Mouse (Mus musculus): ENCODE results near the gene Atp5f1. TPM values are rescaled to one million over a fixed set of nuclear protein-coding genes. Genes with fewer than 3 reads are reported as not detected.

The Atp5f1 gene
- polyA plus RNA-seq (2012; ENCODE audit: low replicate concordance) = 70.9 and 86.6 TPM in 2 replicates

GRCm38 (mm10) chr3:105959999-105960398 lies at the start of gene Atp5f1:
Atp5f1 (minus strand) TSS chr3:105960099.

GRCm38 (mm10) chr3:105973411-105973810 lies 13.5 kb upstream of the Atp5f1 start, which contains the start of gene Ovgp1:
Ovgp1 (plus strand) TSS chr3:105973711.

GRCm38 (mm10) chr3:105958974-105959580 lies 822 bp downstream of the Atp5f1 start, which contains the start of gene Wdr77:
Wdr77 (plus strand) TSS chr3:105959369.

GRCm38 (mm10) chr3:105932240-105933071 lies 27.4 kb downstream of the Atp5f1 start, which contains the start of gene I830077J02Rik:
I830077J02Rik (minus strand) TSS chr3:105932664.

Other genes starting within 250 kb of the Atp5f1 start
- gene Rap1a, start 158.8 kb downstream of the Atp5f1 start, polyA plus RNA-seq (2012; ENCODE audit: low replicate concordance) = 13.7 and 35.1 TPM in 2 replicates
- gene Adora3, start 89.2 kb downstream of the Atp5f1 start, polyA plus RNA-seq (2012; ENCODE audit: low replicate concordance) = 0.16 and 0.17 TPM in 2 replicates
- gene Tmigd3, start 89.2 kb downstream of the Atp5f1 start, polyA plus RNA-seq (2012; ENCODE audit: low replicate concordance) = not detected in 2 replicates
- 6.1 and 7.3 TPM in 2 replicates for gene I830077J02Rik, start 27.4 kb downstream of the Atp5f1 start, polyA plus RNA-seq (2012; ENCODE audit: low replicate concordance)
- gene Wdr77, start 730 bp downstream of the Atp5f1 start, polyA plus RNA-seq (2012; ENCODE audit: low replicate concordance) = 20.7 and 70.2 TPM in 2 replicates
- 1.5 and 2.3 TPM in 2 replicates for gene Ovgp1, start 13.6 kb upstream of the Atp5f1 start, polyA plus RNA-seq (2012; ENCODE audit: low replicate concordance)
- not detected in 2 replicates for gene Pifo, start 54.5 kb upstream of the Atp5f1 start, polyA plus RNA-seq (2012; ENCODE audit: low replicate concordance)
- gene Chil5, start 72.7 kb upstream of the Atp5f1 start, polyA plus RNA-seq (2012; ENCODE audit: low replicate concordance) = 0.25 TPM in 1 of 2 replicates, not detected in the other
- not detected in 2 replicates for gene Chia1, start 153.1 kb upstream of the Atp5f1 start, polyA plus RNA-seq (2012; ENCODE audit: low replicate concordance)
- gene Chil3, start 207.5 kb upstream of the Atp5f1 start, polyA plus RNA-seq (2012; ENCODE audit: low replicate concordance) = 0.85 and 1.7 TPM in 2 replicates

Data from hematopoietic multipotent progenitor cell, adult 10-12 weeks (in vitro differentiated cells).